Mouse (Mus musculus) forebrain, embryonic 11.5 days (tissue): ENCODE results near the gene Hist2h3c1. TPM values are rescaled to one million over a fixed set of nuclear protein-coding genes. Genes with fewer than 3 reads are reported as not detected.
A peak's percentile ranks its signal among the peaks of the same experiment; 100 is the strongest.
"Not testable (repeated sequence)": the region's sequence is repeated elsewhere in the genome, so short reads cannot be mapped to it uniquely, and the experiment has no call there.

Experiments
- ATAC-seq: fragments of 200-750 bp; cut with Nextera tagmentation; replicated peaks from 2 replicates; pipeline ENCODE4 v1.8.0; 2017; ENCODE audit warnings: moderate TSS enrichment; ENCODE audit not compliant: low FRiP score
- DNase-seq: peaks from one replicate; pipeline ENCODE4 v3.0.0-alpha.2; 2017; ENCODE audit warnings: low spot score
- H3K27ac ChIP-seq: fragments of 300-500 bp; sonication (generic); 2 replicates; pipeline ENCODE4 v1.5.1; 2014; ENCODE audit warnings: low read depth, low read length
- H3K27me3 ChIP-seq: fragments of 300-500 bp; sonication (generic); 2 replicates; pipeline ENCODE4 v1.6.1; 2014; ENCODE audit warnings: mild to moderate bottlenecking, low read length, mixed read lengths; ENCODE audit not compliant: control insufficient read depth, insufficient read depth
- H3K36me3 ChIP-seq: fragments of 300-500 bp; sonication (generic); 2 replicates; pipeline ENCODE4 v1.6.1; 2014; ENCODE audit warnings: mild to moderate bottlenecking, low read length, moderate library complexity, mixed read lengths; ENCODE audit not compliant: control insufficient read depth, insufficient read depth
- H3K4me1 ChIP-seq: fragments of 300-500 bp; sonication (generic); replicated peaks from 2 replicates; pipeline ENCODE4 v1.6.1; 2014; ENCODE audit warnings: low read length, mixed read lengths; ENCODE audit not compliant: control insufficient read depth, insufficient read depth
- H3K4me2 ChIP-seq: fragments of 300-500 bp; sonication (generic); 2 replicates; pipeline ENCODE4 v1.6.1; 2014; ENCODE audit warnings: low read depth, mild to moderate bottlenecking, low read length, moderate library complexity, mixed read lengths; ENCODE audit not compliant: severe bottlenecking
- H3K4me3 ChIP-seq: fragments of 300-500 bp; sonication (generic); 2 replicates; pipeline ENCODE4 v1.5.1; 2014; ENCODE audit warnings: low read depth, low read length
- H3K9ac ChIP-seq: fragments of 300-500 bp; sonication (generic); 2 replicates; pipeline ENCODE4 v1.6.1; 2014; ENCODE audit warnings: low read length
- H3K9me3 ChIP-seq: fragments of 300-500 bp; sonication (generic); 2 replicates; pipeline ENCODE4 v1.6.1; 2016; ENCODE audit warnings: low read length, mixed read lengths; ENCODE audit not compliant: control insufficient read depth
- WGBS: fragments of 180-500 bp; shearing (Covaris S2); extraction: QIAGEN DNeasy Blood & Tissue Kit; methylation state at CpG from one replicate; pipeline ENCODE4 v1.1.7; 2014; 5-methylcytosine and 5-hydroxymethylcytosine counted together
- polyA plus RNA-seq: library from polyadenylated mRNA; unstranded; fragments of >200 nt; fragmentation: Nextera tagmentation; extraction: Ambion mirVana; gene quantifications from 2 replicates; pipeline ENCODE4 v1.2.1, GENCODE M21; 2014

The Hist2h3c1 gene
- polyA plus RNA-seq, 1 experiment from 2014 or later = 2.3 TPM

GRCm38 (mm10) chr3:96219661-96220130 is 26.8 kb upstream of the Hist2h3c1 start, which contains the start of the genes Bola1 and Hist2h2ab:
Bola1 (minus strand) TSS chr3:96219709.
Hist2h2ab (plus strand) TSS chr3:96219865.
- ATAC-seq (peak; percentile 85), DNase-seq (peak; percentile 86)
- peak within 1 kb of the TSS; percentile 44 for H3K4me3 ChIP-seq
- H3K4me1 ChIP-seq = peaks cover 10% of the 10 kb centered on the region; the same call in 1 of the 2 replicates
- H3K36me3 ChIP-seq = no peaks in the 10 kb centered on the region
- peak within 1 kb of the TSS; percentile 84 for H3K9ac ChIP-seq
- peak within 1 kb of the TSS; percentile 68 for H3K4me2 ChIP-seq
- no peaks in the 10 kb centered on the region for H3K27me3 ChIP-seq
- peak within 1 kb of the TSS; percentile 98 for H3K27ac ChIP-seq
- no peaks in the 10 kb centered on the region for H3K9me3 ChIP-seq
- under 1% methylated on average over 37 of the region's 37 CpGs for WGBS

DNA sequence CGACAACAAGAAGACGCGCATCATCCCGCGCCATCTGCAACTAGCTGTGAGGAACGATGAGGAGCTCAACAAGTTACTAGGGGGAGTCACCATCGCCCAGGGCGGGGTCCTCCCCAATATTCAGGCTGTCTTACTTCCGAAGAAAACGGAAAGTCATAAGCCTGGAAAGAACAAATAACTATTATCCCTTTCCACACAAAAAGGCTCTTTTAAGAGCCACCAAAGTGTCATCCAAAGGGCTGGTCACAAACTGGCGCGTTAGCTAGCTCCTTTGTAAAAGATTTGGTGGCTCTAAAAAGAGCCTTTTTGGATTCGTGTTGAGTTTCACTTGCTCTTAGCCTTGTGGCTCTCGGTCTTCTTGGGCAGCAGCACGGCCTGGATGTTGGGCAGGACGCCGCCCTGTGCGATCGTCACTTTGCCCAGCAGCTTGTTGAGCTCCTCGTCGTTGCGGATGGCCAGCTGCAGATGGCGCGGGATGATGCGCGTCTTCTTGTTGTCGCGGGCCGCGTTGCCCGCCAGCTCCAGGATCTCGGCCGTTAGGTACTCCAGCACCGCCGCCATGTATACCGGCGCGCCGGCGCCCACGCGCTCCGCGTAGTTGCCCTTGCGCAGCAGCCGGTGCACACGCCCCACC is 26.2 kb upstream of the Hist2h3c1 start:
- Histone ChIP-seq H3K4me2 (peak overlapping the region; percentile 68), H3K4me3 (peak overlapping the region; percentile 44), H3K27ac (peak overlapping the region; percentile 98), H3K4me1 (peaks cover 10% of the 10 kb centered on the region; the same call in 1 of the 2 replicates), H3K9ac (peak overlapping the region; percentile 84)
- not testable (repeated sequence) for H3K36me3 ChIP-seq, H3K9me3 ChIP-seq, H3K27me3 ChIP-seq
- peak; percentile 20 for ATAC-seq
- WGBS = under 1% methylated on average over 27 of the region's 47 CpGs
- peak; percentile 76 for DNase-seq

DNA sequence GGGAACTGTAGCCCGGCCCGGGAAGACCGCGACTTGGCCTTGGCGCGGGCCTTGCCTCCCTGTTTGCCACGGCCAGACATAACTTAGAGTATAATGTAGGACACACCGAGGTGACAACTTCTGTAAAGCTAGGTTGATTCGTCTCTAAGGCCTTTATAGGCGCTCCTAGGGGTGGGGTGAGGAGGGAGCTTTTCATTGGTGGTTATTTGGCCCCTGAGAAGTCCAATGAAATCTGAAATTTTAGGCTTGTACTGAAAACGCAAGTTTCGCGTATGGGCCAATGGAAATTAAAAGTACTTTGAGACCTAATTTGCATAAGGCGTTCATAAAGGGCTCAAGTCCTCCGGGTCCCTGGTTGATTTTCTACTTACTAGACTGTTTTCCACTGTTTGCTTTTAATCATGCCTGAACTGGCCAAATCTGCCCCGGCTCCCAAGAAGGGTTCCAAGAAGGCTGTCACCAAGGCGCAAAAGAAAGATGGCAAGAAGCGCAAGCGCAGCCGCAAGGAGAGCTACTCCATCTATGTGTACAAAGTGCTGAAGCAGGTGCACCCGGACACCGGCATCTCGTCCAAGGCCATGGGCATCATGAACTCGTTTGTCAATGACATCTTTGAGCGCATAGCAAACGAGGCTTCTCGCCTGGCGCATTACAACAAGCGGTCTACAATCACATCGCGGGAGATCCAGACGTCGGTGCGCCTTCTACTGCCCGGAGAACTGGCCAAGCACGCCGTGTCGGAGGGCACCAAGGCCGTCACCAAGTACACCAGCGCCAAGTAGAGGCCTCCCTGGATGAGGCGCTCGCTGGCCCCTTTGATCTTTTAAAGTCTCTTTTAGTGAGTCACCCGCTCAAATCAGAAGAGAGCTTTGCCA is 25.5 kb upstream of the Hist2h3c1 start, which contains the start of the genes Hist2h2ac and Hist2h2be:
Gene Hist2h2ac, minus strand, starts transcription at position 116 of the 875 bp plus-strand sequence.
Gene Hist2h2be, plus strand, starts transcription at position 355 of the 875 bp plus-strand sequence.
- no peaks in the 10 kb centered on the region for H3K27me3 ChIP-seq
- peak within 1 kb of the TSS; percentile 84 for H3K9ac ChIP-seq
- no peaks in the 10 kb centered on the region for H3K36me3 ChIP-seq
- DNase-seq (peak; percentile 85), ATAC-seq (peak; percentile 93)
- H3K27ac ChIP-seq = peak within 1 kb of the TSS; percentile 98
- under 1% methylated on average over 43 of the region's 43 CpGs for WGBS
- no peaks in the 10 kb centered on the region for H3K9me3 ChIP-seq
- peaks cover 10% of the 10 kb centered on the region; the same call in 1 of the 2 replicates for H3K4me1 ChIP-seq
- H3K4me3 ChIP-seq = peak within 1 kb of the TSS; percentile 44
- peak within 1 kb of the TSS; percentile 68 for H3K4me2 ChIP-seq

DNA sequence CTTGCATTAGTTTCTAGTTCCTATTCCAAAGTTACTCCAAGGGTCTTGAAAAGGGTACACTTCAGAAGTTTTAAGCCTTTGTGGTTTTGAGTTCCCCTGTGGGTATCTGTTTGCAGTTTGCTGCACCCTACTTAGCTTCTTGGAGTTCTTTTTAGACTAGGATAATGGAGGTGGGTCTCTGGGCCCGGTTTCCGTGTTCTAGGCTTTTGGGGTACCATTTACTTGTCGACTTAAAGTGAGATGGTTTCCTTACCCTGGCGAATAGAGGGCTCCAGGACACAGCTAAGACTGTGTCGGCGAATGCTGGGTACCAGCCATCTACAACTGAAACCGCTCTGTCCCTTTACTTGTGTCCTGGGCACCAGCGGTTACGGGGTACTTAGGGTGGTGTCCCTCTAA is 24.8 kb upstream of the Hist2h3c1 start:
- 22% methylated on average over 9 of the region's 9 CpGs for WGBS
- Histone ChIP-seq H3K9me3 (no peaks in the 10 kb centered on the region), H3K4me2 (peak overlapping the region; percentile 68), H3K9ac (peak overlapping the region; percentile 84), H3K27me3 (no peaks in the 10 kb centered on the region), H3K27ac (peak overlapping the region; percentile 98), H3K36me3 (no peaks in the 10 kb centered on the region), H3K4me1 (peaks cover 10% of the 10 kb centered on the region; the same call in 1 of the 2 replicates), H3K4me3 (peak overlapping the region; percentile 44)
- DNase-seq (no peak), ATAC-seq (no peak)

DNA sequence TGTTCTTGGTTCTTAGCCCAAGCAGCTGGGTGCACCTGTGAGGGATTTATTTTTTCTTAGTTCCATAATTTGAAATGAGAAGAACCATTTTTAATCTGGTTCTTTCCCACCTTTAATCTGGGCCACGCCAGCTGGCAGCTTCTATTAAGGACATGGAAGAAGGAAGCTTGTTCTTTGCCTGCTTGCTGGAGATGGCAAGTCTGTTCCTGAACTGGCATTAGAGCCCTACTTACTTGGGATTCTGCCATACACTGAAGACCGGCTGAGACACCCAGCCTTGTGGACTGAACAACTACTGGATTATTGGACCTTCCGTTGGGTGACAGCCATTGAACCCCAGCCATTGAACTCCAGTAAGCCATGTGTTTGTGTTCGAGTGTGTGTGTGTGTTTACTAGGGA is 23.7 kb upstream of the Hist2h3c1 start:
- no peak for DNase-seq
- ATAC-seq = no peak
- WGBS = 90% methylated on average over 4 of the region's 4 CpGs
- H3K4me3 ChIP-seq = no peak overlapping the region
- peaks cover 12% of the 10 kb centered on the region; the same call in 1 of the 2 replicates for H3K4me1 ChIP-seq
- H3K4me2 ChIP-seq = peak overlapping the region; percentile 24
- no peak overlapping the region for H3K9ac ChIP-seq
- no peaks in the 10 kb centered on the region for H3K36me3 ChIP-seq
- no peak overlapping the region for H3K27ac ChIP-seq
- no peaks in the 10 kb centered on the region for H3K9me3 ChIP-seq
- no peaks in the 10 kb centered on the region for H3K27me3 ChIP-seq

GRCm38 (mm10) chr3:96225421-96225820 is 21.1 kb upstream of the Hist2h3c1 start:
- 10% methylated on average over 2 of the region's 2 CpGs for WGBS
- Histone ChIP-seq H3K4me2 (no peak overlapping the region), H3K4me1 (peaks cover 10% of the 10 kb centered on the region; the same call in 1 of the 2 replicates), H3K9ac (peak overlapping the region; percentile 35), H3K36me3 (no peaks in the 10 kb centered on the region), H3K4me3 (no peak overlapping the region), H3K27ac (no peak overlapping the region), H3K27me3 (no peaks in the 10 kb centered on the region), H3K9me3 (no peaks in the 10 kb centered on the region)
- no peak for ATAC-seq
- DNase-seq = no peak

DNA sequence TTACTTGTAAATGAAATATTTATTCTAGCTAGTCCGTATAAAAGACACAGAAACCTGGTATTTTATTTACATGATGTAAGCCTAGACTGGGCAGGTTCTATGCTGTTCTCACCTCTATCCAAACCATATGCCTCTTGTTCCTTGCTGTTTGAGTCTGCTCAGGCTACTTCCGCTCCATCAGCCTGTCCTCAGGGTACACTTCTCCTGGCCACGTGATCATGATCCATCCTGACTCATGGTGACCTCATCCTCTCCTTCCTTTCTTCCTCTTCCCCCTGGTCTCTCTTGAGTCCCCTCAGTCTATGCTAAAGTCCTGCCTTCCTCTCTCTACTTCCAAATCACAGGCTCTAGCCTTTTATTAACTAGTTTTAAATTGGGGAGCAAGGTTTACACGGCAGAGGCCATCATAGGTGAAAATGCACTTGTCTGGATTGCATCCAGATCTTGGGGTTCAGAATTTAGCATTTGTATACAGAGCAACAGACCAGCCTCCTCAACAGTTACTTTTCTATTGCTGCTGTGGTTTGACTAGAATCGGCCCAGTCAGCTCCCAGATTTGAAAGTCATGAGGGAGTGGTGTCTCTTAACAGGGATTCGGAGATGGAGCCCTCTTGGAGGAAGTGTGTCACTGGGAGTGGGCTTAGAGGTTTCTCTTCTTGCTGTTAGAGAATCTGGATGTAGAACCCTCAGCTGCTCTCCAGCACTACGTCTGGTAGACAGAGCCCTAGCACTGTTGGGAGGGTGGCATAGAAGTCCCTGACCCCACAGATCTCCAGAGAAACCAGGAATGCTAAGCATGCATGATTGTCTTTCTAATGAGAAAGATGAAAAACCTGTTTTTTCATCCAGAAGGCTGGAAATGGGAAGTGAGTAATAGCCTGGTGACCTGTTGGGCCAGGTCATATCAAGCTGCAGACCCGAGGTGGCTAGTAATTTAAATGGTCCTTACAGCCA is 19.5 kb upstream of the Hist2h3c1 start:
- no peak for ATAC-seq
- 77% methylated on average over 8 of the region's 8 CpGs for WGBS
- no peak for DNase-seq
- no peaks in the 10 kb centered on the region for H3K27me3 ChIP-seq
- no peaks in the 10 kb centered on the region for H3K36me3 ChIP-seq
- no peaks in the 10 kb centered on the region for H3K9me3 ChIP-seq
- H3K4me1 ChIP-seq = peaks cover 10% of the 10 kb centered on the region; the same call in 1 of the 2 replicates
- no peak overlapping the region for H3K27ac ChIP-seq
- H3K4me2 ChIP-seq = no peak overlapping the region
- no peak overlapping the region for H3K4me3 ChIP-seq
- no peak overlapping the region for H3K9ac ChIP-seq
